Comparison of ENCODE assay signal across 9 mouse cellular contexts in the genomic region with DNA sequence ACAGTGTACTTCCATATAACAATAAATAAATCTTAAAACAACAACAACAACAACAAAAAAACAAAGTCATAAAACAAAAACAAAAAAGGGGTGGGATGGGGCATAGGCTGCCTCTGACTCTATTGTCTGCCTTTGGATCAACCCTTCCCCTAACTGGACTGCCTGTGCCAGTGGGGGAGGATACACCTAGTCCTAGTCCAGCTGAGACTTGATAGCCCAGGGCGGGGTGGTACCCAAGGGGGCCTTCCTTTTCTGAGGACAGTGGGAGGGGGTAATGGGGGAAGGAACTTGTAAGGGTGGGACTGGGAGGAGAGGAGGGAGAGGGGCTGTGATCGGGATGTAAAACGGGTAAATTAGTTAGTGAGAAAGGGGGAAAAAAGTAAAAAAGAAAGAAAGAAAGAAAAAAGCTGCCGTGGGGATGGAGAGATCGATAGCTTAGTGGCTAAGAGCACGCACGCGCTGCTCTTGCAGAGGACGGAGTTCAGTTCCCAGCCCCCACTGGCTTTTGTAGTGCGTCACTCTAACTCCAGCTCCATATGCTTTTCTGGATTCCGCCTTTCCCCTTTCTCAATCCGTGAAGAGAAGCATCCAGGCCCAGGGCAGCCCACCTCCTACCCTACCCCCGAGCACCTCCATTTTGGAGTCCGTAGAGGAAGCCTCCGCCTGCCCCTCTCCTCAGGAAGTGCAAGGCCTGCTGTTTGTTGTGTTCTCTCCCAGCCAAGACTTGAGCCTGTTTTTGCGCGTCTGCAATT.
DNase-seq lines count a peak whose midpoint lies in the region; ATAC-seq lines count a peak whose summit lies in the region.
"Had no signal": no experiment of that assay in that cellular context is flagged by ENCODE, and none has a peak within 500 bp of the region (broad histone marks: within the 10 kb centered on the region; RNA-seq: fewer than 3 reads in every experiment).

No protein-coding gene starts in this region.

- no peaks in the 10 kb centered on the region for H3K36me3 ChIP-seq in kidney, embryonic 15.5 days
- H3K36me3 ChIP-seq in embryonic facial prominence, embryonic 15.5 days = no peaks in the 10 kb centered on the region
- no peaks in the 10 kb centered on the region for H3K36me3 ChIP-seq in limb, embryonic 13.5 days
- H3K36me3 ChIP-seq in neural tube, embryonic 12.5 days = no peaks in the 10 kb centered on the region
- H3K36me3 ChIP-seq: G1E had no signal

- ATAC-seq in kidney, embryonic 15.5 days (replicated peaks; ENCODE audit: low FRiP score) = no peak
- no peak for ATAC-seq in embryonic facial prominence, embryonic 15.5 days (ENCODE audit: insufficient number of reproducible peaks, low FRiP score, low TSS enrichment, low read depth)
- no peak for ATAC-seq in limb, embryonic 13.5 days (ENCODE audit: low FRiP score, low read depth)
- peak; percentile 74 for ATAC-seq in neural tube, embryonic 12.5 days (ENCODE audit: low FRiP score, low read depth)

- no peak overlapping the region for H3K9ac ChIP-seq in kidney, embryonic 15.5 days
- no peak overlapping the region for H3K9ac ChIP-seq in embryonic facial prominence, embryonic 15.5 days
- 0 out of 2 replicates have a peak overlapping the region, but pooled peaks have one; percentile 32 for H3K9ac ChIP-seq in limb, embryonic 13.5 days
- H3K9ac ChIP-seq in neural tube, embryonic 12.5 days = no peak overlapping the region

- WGBS in kidney, embryonic 15.5 days = 27% methylated on average over 17 of the region's 17 CpGs
- whole genome bisulfite sequencing in embryonic facial prominence, embryonic 15.5 days = 31% methylated on average over 17 of the region's 17 CpGs
- WGBS in limb, embryonic 13.5 days = 35% methylated on average over 17 of the region's 17 CpGs
- 21% methylated on average over 17 of the region's 17 CpGs for WGBS in neural tube, embryonic 12.5 days

- no peak for DNase-seq in kidney, adult 11 months
- DNase-seq in adrenal gland, adult (ENCODE audit: inconsistent age in 2 of 2, low spot score in 1 of 2) = no peak
- DNase-seq in thymus, postnatal 14 days = no peak
- DNase-seq in layer of hippocampus, postnatal 10 days (ENCODE audit: low spot score in 2 of 2) = no peak

- no peaks in the 10 kb centered on the region; the same call in 1 of the 2 replicates for H3K27me3 ChIP-seq in kidney, embryonic 15.5 days
- H3K27me3 ChIP-seq in embryonic facial prominence, embryonic 15.5 days = no peaks in the 10 kb centered on the region
- no peaks in the 10 kb centered on the region for H3K27me3 ChIP-seq in limb, embryonic 13.5 days
- no peaks in the 10 kb centered on the region for H3K27me3 ChIP-seq in neural tube, embryonic 12.5 days (replicated peaks)

- peaks cover 44% of the 10 kb centered on the region for H3K4me1 ChIP-seq in kidney, embryonic 15.5 days
- peaks cover 12% of the 10 kb centered on the region; the same call in 1 of the 2 replicates for H3K4me1 ChIP-seq in embryonic facial prominence, embryonic 15.5 days
- H3K4me1 ChIP-seq in limb, embryonic 13.5 days = peaks cover 14% of the 10 kb centered on the region
- peaks cover 15% of the 10 kb centered on the region; the same call in 1 of the 2 replicates for H3K4me1 ChIP-seq in neural tube, embryonic 12.5 days

- H3K27ac ChIP-seq in kidney, embryonic 15.5 days = peak overlapping the region; percentile 81
- no peak overlapping the region for H3K27ac ChIP-seq in embryonic facial prominence, embryonic 15.5 days (replicated peaks)
- no peak overlapping the region for H3K27ac ChIP-seq in limb, embryonic 13.5 days
- H3K27ac ChIP-seq in neural tube, embryonic 12.5 days = no peak overlapping the region

- no peaks in the 10 kb centered on the region for H3K9me3 ChIP-seq in kidney, embryonic 15.5 days (replicated peaks)
- H3K9me3 ChIP-seq in embryonic facial prominence, embryonic 15.5 days (replicated peaks) = no peaks in the 10 kb centered on the region
- H3K9me3 ChIP-seq in limb, embryonic 13.5 days = no peaks in the 10 kb centered on the region
- no peaks in the 10 kb centered on the region for H3K9me3 ChIP-seq in neural tube, embryonic 12.5 days
- H3K9me3 ChIP-seq: G1E had no signal

- H3K4me2 ChIP-seq in kidney, embryonic 15.5 days = peak overlapping the region; percentile 41
- H3K4me2 ChIP-seq in embryonic facial prominence, embryonic 15.5 days (replicated peaks) = peak overlapping the region; percentile 21
- peak overlapping the region; percentile 32 for H3K4me2 ChIP-seq in limb, embryonic 13.5 days (replicated peaks)
- H3K4me2 ChIP-seq in neural tube, embryonic 12.5 days (replicated peaks) = peak overlapping the region; percentile 35

- H3K4me3 ChIP-seq in kidney, embryonic 15.5 days (replicated peaks) = no peak overlapping the region; the same call in 1 of the 2 replicates
- 0 out of 2 replicates have a peak overlapping the region, but pooled peaks have one; percentile 7 for H3K4me3 ChIP-seq in embryonic facial prominence, embryonic 15.5 days (replicated peaks)
- H3K4me3 ChIP-seq in limb, embryonic 13.5 days = no peak overlapping the region
- H3K4me3 ChIP-seq in neural tube, embryonic 12.5 days = no peak overlapping the region
